Mouse (Mus musculus) C2C12 (cell line): Measurements from ENCODE around the gene Zbtb46.

Source experiments
- CTCF ChIP-seq: IDR thresholded peaks from one replicate; pipeline ENCODE4 v1.5.1; 2011; ENCODE audit not compliant: control insufficient read depth, insufficient read depth, insufficient read length
- USF1 ChIP-seq: IDR thresholded peaks from one replicate; pipeline ENCODE4 v1.6.1; 2011; ENCODE audit warnings: low read depth, mild to moderate bottlenecking, control low read depth, moderate library complexity

GRCm38 (mm10) chr2:181453274-181453673 is 6.0 kb downstream of the Zbtb46 start:
- TF ChIP-seq CTCF: no peak
- no peak for TF ChIP-seq USF1
